Mouse (Mus musculus): ENCODE results near the gene Sult2b1. TPM values are rescaled to one million over a fixed set of nuclear protein-coding genes. Genes with fewer than 3 reads are reported as not detected.

Sult2b1 gene
- polyA plus RNA-seq, 1 experiment from 2014 or later = 0.08 TPM

GRCm38 (mm10) chr7:45808471-45808870 lies 24.0 kb upstream of the Sult2b1 start:
- Histone ChIP-seq H3K9ac (ENCODE audit: low read depth, low read length) (no peak overlapping the region), H3K9me3 (replicated peaks; ENCODE audit: control insufficient read depth, low read length) (no peaks in the 10 kb centered on the region), H3K27ac (ENCODE audit: low read length) (no peak overlapping the region), H3K4me1 (ENCODE audit: control insufficient read depth, low read depth, low read length) (peaks cover 17% of the 10 kb centered on the region), H3K27me3 (ENCODE audit: control insufficient read depth, insufficient read depth, low read depth, low read length) (no peaks in the 10 kb centered on the region), H3K4me3 (ENCODE audit: low read depth, low read length) (no peak overlapping the region), H3K36me3 (ENCODE audit: control insufficient read depth, insufficient read depth) (peaks cover 53% of the 10 kb centered on the region), H3K4me2 (ENCODE audit: low read depth, low read length) (no peak overlapping the region)
- no peak for ATAC-seq (ENCODE audit: low read depth)
- 79% methylated on average over 11 of the region's 11 CpGs for WGBS (ENCODE audit: insufficient replicate concordance)

- Histone ChIP-seq H3K27me3 (ENCODE audit: control insufficient read depth, insufficient read depth, low read depth, low read length) (no peaks in the 10 kb centered on the region), H3K4me3 (ENCODE audit: low read depth, low read length) (no peak overlapping the region), H3K27ac (ENCODE audit: low read length) (no peak overlapping the region), H3K9ac (ENCODE audit: low read depth, low read length) (no peak overlapping the region), H3K4me2 (ENCODE audit: low read depth, low read length) (no peak overlapping the region), H3K9me3 (replicated peaks; ENCODE audit: control insufficient read depth, low read length) (no peaks in the 10 kb centered on the region), H3K36me3 (ENCODE audit: control insufficient read depth, insufficient read depth) (peaks cover 35% of the 10 kb centered on the region), H3K4me1 (ENCODE audit: control insufficient read depth, low read depth, low read length) (peaks cover 4% of the 10 kb centered on the region)
- ATAC-seq (ENCODE audit: low read depth) = no peak
- 59% methylated on average over 5 of the region's 5 CpGs for WGBS (ENCODE audit: insufficient replicate concordance)
These were observed 21.5 kb upstream of the Sult2b1 start for GRCm38 (mm10) chr7:45805941-45806340.

DNA sequence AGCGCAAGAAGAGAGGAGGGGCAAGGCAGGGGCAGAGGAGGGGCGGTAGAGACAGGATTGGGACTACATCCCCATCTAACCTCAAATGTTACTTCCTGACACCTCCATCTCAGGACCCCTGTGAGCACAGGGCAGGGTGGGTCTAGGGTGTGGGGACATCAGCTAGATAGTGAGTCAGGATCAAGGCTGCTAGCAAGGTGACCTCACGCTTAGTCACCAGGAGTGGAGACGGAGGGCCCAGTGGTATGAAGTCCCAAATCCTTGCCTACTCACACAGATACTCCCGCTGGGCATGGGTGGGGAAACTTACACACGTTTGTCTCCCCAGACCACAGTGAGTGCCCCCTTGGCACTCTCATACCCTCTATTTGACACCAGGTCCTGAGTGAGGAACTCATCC lies 18.1 kb upstream of the Sult2b1 start:
- Histone ChIP-seq H3K4me2 (ENCODE audit: low read depth, low read length) (no peak overlapping the region), H3K27ac (ENCODE audit: low read length) (no peak overlapping the region), H3K4me1 (ENCODE audit: control insufficient read depth, low read depth, low read length) (peaks cover 24% of the 10 kb centered on the region), H3K27me3 (ENCODE audit: control insufficient read depth, insufficient read depth, low read depth, low read length) (peaks cover 29% of the 10 kb centered on the region), H3K4me3 (ENCODE audit: low read depth, low read length) (no peak overlapping the region), H3K36me3 (ENCODE audit: control insufficient read depth, insufficient read depth) (peaks cover 5% of the 10 kb centered on the region), H3K9me3 (replicated peaks; ENCODE audit: control insufficient read depth, low read length) (no peaks in the 10 kb centered on the region), H3K9ac (ENCODE audit: low read depth, low read length) (no peak overlapping the region)
- 72% methylated on average over 6 of the region's 6 CpGs for WGBS (ENCODE audit: insufficient replicate concordance)
- ATAC-seq (ENCODE audit: low read depth) = no peak

DNA sequence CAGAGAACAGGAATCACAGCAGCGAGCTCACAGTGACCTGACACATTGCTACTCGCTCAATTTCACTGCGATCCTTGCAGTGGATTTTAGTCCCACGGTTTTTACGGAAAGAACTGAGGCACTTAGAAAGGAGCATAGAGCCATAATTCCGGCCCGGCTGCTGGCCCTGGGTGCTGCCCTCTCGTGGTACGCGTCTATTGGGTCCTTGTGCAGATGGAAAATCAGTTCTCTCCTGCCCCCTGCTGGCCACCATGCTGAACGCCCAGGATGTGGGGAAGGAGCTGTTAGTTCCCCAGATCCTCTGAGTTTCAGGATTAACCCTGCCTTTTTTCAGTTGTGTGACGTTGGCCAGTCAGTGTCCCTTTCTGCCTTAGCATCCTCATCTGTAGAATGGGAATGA lies 16.9 kb upstream of the Sult2b1 start:
- ATAC-seq (ENCODE audit: low read depth) = peak; percentile 44
- Histone ChIP-seq H3K4me3 (ENCODE audit: low read depth, low read length) (peak overlapping the region; percentile 36), H3K27me3 (ENCODE audit: control insufficient read depth, insufficient read depth, low read depth, low read length) (peaks cover 37% of the 10 kb centered on the region), H3K4me2 (ENCODE audit: low read depth, low read length) (peak overlapping the region; percentile 59), H3K9ac (ENCODE audit: low read depth, low read length) (no peak overlapping the region), H3K9me3 (replicated peaks; ENCODE audit: control insufficient read depth, low read length) (no peaks in the 10 kb centered on the region), H3K27ac (ENCODE audit: low read length) (no peak overlapping the region), H3K36me3 (ENCODE audit: control insufficient read depth, insufficient read depth) (no peaks in the 10 kb centered on the region), H3K4me1 (ENCODE audit: control insufficient read depth, low read depth, low read length) (peaks cover 35% of the 10 kb centered on the region)
- 2% methylated on average over 12 of the region's 12 CpGs for whole genome bisulfite sequencing (ENCODE audit: insufficient replicate concordance)

DNA sequence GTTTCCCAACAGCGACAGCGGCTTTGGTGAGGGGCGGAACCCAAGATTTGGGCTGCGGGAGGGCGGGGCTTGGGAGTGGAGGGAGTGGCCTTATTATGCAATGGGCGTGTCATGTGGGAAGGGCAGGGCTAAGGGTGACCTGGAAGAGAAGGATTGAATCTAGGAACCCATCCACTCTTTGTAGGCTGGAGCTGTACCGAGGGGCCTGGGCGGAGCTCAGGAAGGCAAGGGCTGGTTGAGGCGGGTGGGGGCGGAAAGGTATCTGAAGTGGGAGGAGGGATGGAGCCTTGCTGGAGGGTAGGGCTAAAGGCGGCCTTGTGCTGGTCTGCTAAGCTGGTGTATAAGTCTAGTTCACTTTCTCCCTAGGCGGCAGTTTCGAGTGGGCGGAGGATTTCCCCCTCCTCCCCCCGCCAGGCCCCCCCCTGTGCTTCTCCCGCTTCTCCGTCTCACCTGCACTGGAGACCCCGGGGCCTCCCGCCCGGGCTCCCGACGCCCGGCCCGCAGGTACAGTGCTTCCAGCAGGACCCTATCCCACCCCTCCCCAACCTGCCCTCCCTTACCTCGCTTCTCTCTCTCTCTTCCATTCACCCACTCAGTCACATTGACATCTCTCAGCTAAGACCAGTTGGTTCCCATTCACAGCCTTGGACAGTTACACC lies 16.2 kb upstream of the Sult2b1 start:
- H3K27ac ChIP-seq (ENCODE audit: low read length) = no peak overlapping the region

DNA sequence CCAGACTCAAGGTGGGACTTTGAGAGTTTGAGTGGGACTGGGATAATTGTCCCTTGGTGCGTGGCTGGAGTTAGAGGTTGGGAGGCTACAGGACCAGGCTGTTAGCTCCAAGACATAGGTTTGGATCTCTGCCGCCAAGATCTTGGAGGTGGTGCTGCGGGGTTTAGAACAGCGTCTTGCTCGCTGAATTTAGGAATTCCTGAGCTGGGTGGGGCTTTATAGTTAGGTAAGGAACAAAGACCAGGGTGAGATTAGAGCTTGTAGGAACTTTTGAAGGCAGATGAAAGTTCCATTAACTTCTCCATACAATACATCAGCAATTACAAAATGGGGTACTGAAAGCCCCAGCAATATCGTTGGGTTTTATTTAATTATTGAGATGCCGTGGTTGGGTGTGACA lies 15.5 kb upstream of the Sult2b1 start:
- Histone ChIP-seq H3K4me2 (ENCODE audit: low read depth, low read length) (peak overlapping the region; percentile 59; the same call in 1 of the 2 replicates), H3K4me1 (ENCODE audit: control insufficient read depth, low read depth, low read length) (peaks cover 38% of the 10 kb centered on the region), H3K9me3 (replicated peaks; ENCODE audit: control insufficient read depth, low read length) (no peaks in the 10 kb centered on the region), H3K4me3 (ENCODE audit: low read depth, low read length) (peak overlapping the region; percentile 36; the same call in 1 of the 2 replicates), H3K27me3 (ENCODE audit: control insufficient read depth, insufficient read depth, low read depth, low read length) (peaks cover 44% of the 10 kb centered on the region), H3K27ac (ENCODE audit: low read length) (no peak overlapping the region), H3K36me3 (ENCODE audit: control insufficient read depth, insufficient read depth) (no peaks in the 10 kb centered on the region), H3K9ac (ENCODE audit: low read depth, low read length) (no peak overlapping the region)
- ATAC-seq (ENCODE audit: low read depth) = no peak
- WGBS (ENCODE audit: insufficient replicate concordance) = 28% methylated on average over 7 of the region's 7 CpGs

More for the DNA sequence above, 16.2 kb upstream of the Sult2b1 start:
- Histone ChIP-seq H3K4me2 (ENCODE audit: low read depth, low read length) (peak overlapping the region; percentile 59), H3K27me3 (ENCODE audit: control insufficient read depth, insufficient read depth, low read depth, low read length) (peaks cover 41% of the 10 kb centered on the region), H3K36me3 (ENCODE audit: control insufficient read depth, insufficient read depth) (no peaks in the 10 kb centered on the region), H3K9me3 (replicated peaks; ENCODE audit: control insufficient read depth, low read length) (no peaks in the 10 kb centered on the region), H3K4me1 (ENCODE audit: control insufficient read depth, low read depth, low read length) (peaks cover 38% of the 10 kb centered on the region), H3K4me3 (ENCODE audit: low read depth, low read length) (peak overlapping the region; percentile 36), H3K9ac (ENCODE audit: low read depth, low read length) (peak overlapping the region; percentile 22; the same call in 1 of the 2 replicates)
- WGBS (ENCODE audit: insufficient replicate concordance) = 3% methylated on average over 24 of the region's 25 CpGs
- ATAC-seq (ENCODE audit: low read depth) = peak; percentile 40

- H3K27me3 ChIP-seq (ENCODE audit: control insufficient read depth, insufficient read depth, low read depth, low read length) = peaks cover 49% of the 10 kb centered on the region
- WGBS (ENCODE audit: insufficient replicate concordance) = 36% methylated on average over 7 of the region's 7 CpGs
These were observed 14.5 kb upstream of the Sult2b1 start for GRCm38 (mm10) chr7:45798931-45799330.

DNA sequence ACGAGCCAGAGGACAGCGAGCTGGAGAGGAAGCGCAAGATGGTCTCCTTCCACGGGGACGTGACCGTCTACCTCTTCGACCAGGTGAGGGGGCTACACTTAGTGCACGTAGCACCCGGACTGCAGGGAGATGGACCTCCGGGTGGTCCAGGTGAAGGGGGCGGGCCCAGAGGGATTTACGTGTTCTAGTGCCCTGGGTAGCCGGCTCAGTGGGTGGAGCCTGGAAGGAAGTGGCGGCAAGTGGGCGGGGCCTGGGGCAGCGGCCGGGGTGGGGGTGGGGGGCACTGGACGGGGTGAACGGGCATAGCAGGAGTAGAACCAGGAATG lies 14.0 kb upstream of the Sult2b1 start:
- under 1% methylated on average over 19 of the region's 19 CpGs for WGBS (ENCODE audit: insufficient replicate concordance)
- H3K27me3 ChIP-seq (ENCODE audit: control insufficient read depth, insufficient read depth, low read depth, low read length) = peaks cover 49% of the 10 kb centered on the region
- H3K4me1 ChIP-seq (ENCODE audit: control insufficient read depth, low read depth, low read length) = peaks cover 38% of the 10 kb centered on the region
- no peak overlapping the region for H3K27ac ChIP-seq (ENCODE audit: low read length)
- no peaks in the 10 kb centered on the region for H3K9me3 ChIP-seq (replicated peaks; ENCODE audit: control insufficient read depth, low read length)
- peak overlapping the region; percentile 76 for H3K4me2 ChIP-seq (ENCODE audit: low read depth, low read length)
- H3K9ac ChIP-seq (ENCODE audit: low read depth, low read length) = peak overlapping the region; percentile 41; the same call in 1 of the 2 replicates
- ATAC-seq (ENCODE audit: low read depth) = no peak
- H3K36me3 ChIP-seq (ENCODE audit: control insufficient read depth, insufficient read depth) = no peaks in the 10 kb centered on the region
- H3K4me3 ChIP-seq (ENCODE audit: low read depth, low read length) = peak overlapping the region; percentile 57

More at GRCm38 (mm10) chr7:45798931-45799330, 14.5 kb upstream of the Sult2b1 start:
- Histone ChIP-seq H3K4me1 (ENCODE audit: control insufficient read depth, low read depth, low read length) (peaks cover 38% of the 10 kb centered on the region), H3K9me3 (replicated peaks; ENCODE audit: control insufficient read depth, low read length) (no peaks in the 10 kb centered on the region), H3K36me3 (ENCODE audit: control insufficient read depth, insufficient read depth) (no peaks in the 10 kb centered on the region), H3K27ac (ENCODE audit: low read length) (no peak overlapping the region), H3K9ac (ENCODE audit: low read depth, low read length) (no peak overlapping the region), H3K4me2 (ENCODE audit: low read depth, low read length) (peak overlapping the region; percentile 76), H3K4me3 (ENCODE audit: low read depth, low read length) (peak overlapping the region; percentile 57)
- ATAC-seq (ENCODE audit: low read depth) = no peak

DNA sequence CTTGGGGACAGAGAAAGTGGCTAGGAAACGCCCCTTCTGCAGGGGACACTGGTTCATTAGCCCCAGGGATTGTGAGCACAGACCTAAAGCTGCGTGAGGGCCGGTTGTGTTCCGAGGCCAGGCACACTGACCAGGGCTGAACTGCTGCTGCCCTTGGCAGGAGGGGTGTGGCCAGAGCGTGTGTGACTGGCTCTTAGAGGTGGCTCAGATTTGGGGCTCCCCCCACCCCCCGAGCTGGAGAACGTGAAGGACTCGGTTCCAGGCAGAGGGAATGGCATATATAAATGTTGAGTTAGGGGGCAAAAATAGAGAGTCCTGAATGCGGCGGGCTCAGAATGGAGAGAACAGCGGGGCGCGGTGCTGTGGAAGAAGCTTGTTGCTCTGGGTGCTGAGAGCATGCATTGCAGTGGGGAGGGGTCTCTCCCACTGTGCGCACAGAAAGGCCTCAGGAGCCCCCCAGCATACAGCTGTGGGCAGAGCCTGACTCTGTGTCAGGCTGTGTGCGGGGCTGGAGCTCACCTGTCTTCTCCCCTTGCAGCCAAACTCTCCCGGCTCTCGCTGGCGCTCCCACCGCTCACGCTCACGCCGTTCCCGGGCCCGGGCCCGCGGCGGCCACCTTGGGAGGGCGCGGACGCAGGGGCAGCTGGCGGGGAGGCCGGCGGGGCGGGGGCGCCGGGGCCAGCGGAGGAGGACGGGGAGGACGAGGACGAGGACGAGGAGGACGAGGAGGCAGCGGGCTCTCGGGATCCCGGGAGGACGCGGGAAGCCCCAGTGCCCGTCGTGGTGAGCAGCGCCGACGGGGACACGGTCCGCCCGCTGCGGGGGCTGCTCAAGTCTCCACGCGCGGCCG lies 13.4 kb upstream of the Sult2b1 start:
- no peaks in the 10 kb centered on the region for H3K36me3 ChIP-seq (ENCODE audit: control insufficient read depth, insufficient read depth)
- H3K9ac ChIP-seq (ENCODE audit: low read depth, low read length) = peak overlapping the region; percentile 41; the same call in 1 of the 2 replicates
- no peak for ATAC-seq (ENCODE audit: low read depth)
- 2% methylated on average over 60 of the region's 60 CpGs for WGBS (ENCODE audit: insufficient replicate concordance)
- peaks cover 38% of the 10 kb centered on the region for H3K4me1 ChIP-seq (ENCODE audit: control insufficient read depth, low read depth, low read length)
- H3K27ac ChIP-seq (ENCODE audit: low read length) = no peak overlapping the region
- H3K27me3 ChIP-seq (ENCODE audit: control insufficient read depth, insufficient read depth, low read depth, low read length) = peaks cover 54% of the 10 kb centered on the region
- H3K9me3 ChIP-seq (replicated peaks; ENCODE audit: control insufficient read depth, low read length) = no peaks in the 10 kb centered on the region
- H3K4me2 ChIP-seq (ENCODE audit: low read depth, low read length) = peak overlapping the region; percentile 76
- peak overlapping the region; percentile 57 for H3K4me3 ChIP-seq (ENCODE audit: low read depth, low read length)

All from liver, embryonic 16.5 days (tissue).